Mouse (Mus musculus): ENCODE data around the gene Pias1.

DNA sequence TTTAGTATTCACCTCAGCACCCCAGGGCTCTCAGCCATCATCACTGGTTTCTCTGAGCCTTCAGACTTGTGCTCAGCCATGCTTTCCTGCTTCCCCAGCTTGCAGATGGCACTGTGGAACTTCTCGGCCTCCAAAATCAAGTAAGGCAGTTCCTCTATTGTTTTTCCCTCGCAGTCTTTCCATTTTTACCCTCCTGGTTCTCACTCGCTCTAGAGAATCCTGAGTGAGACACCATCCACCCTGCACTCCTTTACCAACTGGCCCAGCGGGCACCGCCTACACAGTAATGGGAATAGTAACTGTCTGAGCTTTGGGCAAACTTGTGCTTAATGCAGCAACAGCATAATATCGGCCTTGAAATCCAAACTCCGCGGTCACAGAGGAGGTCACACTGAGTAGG lies 82.7 kb downstream of the Pias1 start:
- no peak for TF ChIP-seq ZC3H11A (IDR thresholded peaks at IDR 0.05; ENCODE audit: borderline replicate concordance, low read depth, low read length)
- TF ChIP-seq MAFK (IDR thresholded peaks at IDR 0.05; ENCODE audit: insufficient read depth, low read depth, low read length): no peak
